Mouse (Mus musculus): Measurements from ENCODE around the gene Pdxp.

Gene Pdxp

DNA sequence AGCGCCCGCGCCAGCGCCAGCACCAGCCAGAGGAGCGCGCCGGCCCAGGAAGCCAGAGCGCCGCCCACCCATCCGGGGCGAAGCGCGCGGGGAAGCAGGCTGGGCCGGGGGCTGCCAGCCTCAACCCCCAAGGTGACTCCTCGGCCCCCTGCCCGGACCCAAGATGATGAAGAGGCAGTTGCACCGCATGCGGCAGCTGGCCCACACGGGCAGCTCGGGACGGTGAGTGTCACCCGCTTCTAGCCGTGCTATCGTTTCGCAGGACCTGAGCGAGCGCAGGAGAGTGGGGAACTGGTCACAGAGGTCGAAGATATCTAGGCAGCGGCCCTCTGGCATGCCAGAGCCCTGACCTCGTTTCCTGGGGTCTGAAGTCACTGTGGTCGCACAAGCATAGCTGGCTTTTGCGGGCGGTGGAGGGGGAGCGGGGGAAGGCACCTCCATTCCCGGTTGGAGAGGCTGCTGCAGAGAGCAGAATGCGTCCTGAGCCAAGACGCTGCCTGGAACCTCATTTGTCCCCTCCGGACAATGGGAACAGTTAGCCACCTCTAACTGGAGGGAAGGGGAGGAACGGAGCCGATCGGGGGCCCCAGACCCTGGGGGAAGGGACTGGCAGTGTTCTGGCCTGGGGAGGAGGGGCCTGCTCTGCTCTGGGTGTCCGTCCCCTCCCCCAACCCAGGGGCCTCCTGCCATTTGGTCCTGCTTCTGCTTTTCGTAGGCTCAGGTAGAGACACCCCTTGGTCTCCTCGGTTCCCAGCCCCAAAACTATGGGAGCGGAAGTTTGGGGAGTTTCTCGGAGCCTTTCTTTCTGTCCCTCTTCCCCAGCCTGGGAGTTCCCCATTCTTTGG lies 13.8 kb upstream of the Pdxp start, which contains the start of gene Sh3bp1:
Sh3bp1 (plus strand) TSS at position 29 of the 845 bp plus-strand sequence.
- DNase-seq (ENCODE audit: low read depth): peak; percentile 51

DNA sequence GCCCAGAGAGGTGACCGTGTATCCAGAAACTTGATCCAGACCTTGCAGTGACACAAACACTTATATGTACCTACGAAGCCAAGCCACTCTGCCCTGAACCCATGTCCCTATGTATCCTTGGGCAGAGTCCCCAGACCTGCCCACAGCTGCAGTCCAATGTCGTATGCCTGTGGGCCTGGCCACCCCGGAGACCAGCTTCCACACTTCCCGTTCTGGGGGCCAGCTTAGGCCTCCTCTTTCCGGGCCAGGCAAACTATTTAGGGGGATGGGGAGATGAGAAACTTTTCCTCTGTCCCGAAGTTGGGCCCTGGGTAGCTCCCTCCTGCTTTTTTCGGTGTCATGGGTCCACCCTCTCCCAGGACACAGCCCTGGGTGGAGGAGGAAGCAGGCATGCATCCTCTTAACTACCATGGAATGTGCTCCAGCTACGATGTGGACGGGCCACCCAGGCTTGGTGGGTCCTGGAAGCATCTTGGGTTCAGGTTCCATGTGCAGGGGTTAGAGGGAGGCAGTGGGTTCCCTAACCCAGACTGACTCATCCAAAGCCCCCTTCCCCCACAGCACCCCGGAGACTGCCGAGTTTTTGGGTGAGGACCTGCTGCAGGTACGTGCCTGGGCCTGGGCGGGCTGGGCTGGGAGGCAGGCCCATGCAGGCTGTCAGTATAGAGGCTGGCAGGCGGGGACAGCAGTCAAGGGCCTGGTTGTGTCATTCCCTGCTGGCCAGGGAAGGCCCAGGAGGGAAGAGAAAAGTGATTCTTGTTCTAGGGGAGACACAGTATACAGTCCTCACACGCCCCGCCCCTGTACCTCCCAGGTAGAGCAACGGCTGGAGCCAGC lies 12.9 kb upstream of the Pdxp start:
- no peak for DNase-seq (ENCODE audit: low read depth)

- DNase-seq (ENCODE audit: low read depth): no peak
Measured at GRCm38 (mm10) chr15:78901422-78901789, 12.3 kb upstream of the Pdxp start.

- DNase-seq (ENCODE audit: low read depth): peak; percentile 82
Measured at GRCm38 (mm10) chr15:78903243-78903642, 10.5 kb upstream of the Pdxp start.

DNA sequence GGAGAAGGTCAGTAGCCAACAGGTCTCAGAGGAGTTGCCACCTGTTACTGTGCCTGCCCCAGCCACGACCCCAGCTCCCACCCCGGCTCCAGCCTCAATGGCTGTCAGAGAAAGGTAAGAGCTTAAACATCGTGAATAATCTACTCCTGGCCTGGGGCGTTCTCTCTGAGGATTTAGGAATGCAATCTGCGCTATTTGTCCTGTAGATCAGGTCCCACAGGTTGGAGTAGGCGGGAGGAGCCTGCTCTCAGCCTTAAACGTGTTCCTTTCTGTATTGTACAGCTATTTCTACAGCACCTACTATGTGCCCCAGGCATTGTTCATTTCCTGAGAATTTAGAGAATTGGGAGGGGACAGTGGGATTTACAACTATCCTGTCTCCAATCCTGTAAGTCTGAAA lies 5.3 kb upstream of the Pdxp start:
- no peak for DNase-seq (ENCODE audit: low read depth)

DNA sequence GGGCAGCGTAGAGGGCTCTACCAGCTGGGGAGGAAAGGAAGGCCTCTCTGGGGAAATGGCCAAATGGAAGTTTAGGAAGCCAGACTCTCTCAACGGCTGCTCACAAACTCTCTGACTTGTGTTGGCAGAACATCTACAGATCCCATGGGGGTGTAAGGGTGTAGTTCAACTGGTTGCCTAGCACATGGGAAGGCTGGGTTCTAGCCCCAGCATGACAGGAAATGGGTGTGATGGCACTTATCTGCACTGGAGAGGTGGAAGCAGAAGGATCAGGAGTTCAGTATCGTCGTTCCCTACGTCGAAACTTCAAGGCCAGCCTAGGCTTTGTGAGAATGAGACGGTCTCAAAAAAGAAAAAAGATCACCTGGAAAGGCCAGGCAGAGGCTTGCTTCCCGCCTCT lies 4.7 kb upstream of the Pdxp start:
- no peak for DNase-seq (ENCODE audit: low read depth)

DNA sequence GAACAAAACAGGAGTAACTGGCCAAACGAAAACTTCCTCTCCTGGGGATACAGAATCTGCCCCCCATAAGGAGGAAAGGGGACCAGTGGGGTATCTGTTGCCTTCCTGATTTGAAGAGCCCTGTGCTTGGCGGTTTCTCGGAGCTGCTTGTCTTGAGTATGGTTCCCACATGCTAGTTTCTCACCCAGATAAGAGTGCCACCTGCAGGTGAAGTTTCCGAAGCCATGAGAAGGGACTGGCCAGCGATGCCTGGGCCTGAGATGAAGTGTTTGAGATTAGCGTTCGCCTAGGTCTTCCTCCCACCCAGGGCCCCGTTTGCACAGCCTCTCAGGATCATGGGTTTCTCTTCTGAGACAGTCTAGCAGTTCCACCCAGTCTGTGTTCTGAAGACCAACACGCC lies 1.7 kb upstream of the Pdxp start:
- DNase-seq (ENCODE audit: low read depth): peak; percentile 68

GRCm38 (mm10) chr15:78914091-78914822 lies 538 bp downstream of the Pdxp start:
- no peak for DNase-seq (ENCODE audit: low read depth)

DNA sequence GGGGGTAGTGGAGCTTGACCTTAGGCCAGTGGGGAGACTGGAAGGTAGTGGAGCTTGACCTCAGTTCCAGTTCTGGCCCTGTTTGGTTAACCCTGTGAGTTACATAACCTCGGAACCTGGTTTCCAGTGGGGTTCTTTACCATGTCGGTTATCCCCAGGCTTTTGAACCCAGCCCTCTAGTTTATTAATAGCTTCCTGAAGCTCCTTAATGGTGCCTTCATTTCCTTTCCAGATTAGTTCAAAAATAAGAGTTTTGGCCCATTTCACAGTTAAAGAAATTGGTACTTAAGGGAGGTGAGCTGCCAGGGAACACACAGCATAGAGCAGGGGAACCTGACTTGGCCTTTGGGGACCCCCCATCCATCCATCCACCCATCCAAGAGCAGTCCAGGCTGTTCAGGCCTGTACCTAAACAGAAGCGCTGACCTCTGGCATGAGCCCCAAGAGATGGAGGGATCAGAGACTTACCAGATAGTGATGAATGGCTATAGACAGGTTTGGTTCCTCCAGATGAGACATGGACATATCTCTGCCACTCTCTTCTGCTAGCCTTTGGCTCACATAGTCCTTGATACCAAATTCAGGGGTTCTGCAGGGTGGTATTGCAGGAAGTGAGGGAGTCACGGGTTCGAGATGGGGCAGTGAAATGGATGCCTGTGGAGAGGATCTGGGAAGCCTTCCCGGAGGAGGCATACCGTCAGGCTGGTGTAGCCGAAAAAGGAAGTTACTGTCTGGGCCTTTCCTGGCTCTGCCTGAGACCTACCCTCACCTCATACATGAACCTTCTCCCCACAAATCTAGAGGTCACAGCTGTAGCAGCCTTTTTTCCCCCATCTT lies 1.3 kb downstream of the Pdxp start:
- DNase-seq (ENCODE audit: low read depth): no peak

GRCm38 (mm10) chr15:78915660-78916017 lies 1.9 kb downstream of the Pdxp start:
- DNase-seq (ENCODE audit: low read depth): peak; percentile 90

- DNase-seq (ENCODE audit: low read depth): no peak
Measured at GRCm38 (mm10) chr15:78916052-78916826, 2.5 kb downstream of the Pdxp start.

DNA sequence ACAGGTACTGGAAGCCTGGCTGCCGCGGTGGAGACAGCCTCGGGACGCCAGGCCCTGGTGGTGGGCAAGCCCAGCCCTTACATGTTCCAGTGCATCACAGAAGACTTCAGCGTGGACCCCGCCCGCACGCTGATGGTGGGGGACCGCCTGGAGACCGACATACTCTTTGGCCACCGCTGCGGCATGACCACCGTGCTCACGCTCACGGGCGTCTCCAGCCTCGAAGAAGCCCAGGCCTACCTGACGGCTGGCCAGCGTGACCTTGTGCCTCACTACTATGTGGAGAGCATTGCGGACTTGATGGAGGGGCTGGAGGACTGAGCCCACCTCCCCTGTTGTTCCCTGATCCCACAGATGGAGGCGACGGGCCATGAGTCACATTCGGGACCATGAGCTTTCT lies 4.4 kb downstream of the Pdxp start:
- no peak for DNase-seq (ENCODE audit: low read depth)

DNA sequence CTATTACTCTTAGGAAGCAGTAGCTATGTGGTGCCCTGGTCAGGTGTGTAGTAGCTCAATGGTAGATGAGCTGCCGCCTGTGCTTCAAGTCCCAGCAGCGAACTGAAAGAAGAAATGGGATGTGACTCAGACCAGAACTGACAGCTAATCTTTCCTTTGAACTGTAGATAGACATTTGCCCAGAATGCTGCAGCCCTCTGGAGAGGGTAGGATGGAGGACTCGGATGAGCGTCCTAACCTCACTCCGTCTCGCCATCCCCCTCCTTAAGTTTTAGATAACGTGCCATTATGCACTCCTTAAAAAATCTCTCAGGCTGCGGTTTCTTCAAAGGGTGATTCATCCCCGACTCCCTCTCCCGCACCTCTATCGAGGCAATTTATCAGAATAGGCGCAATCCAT lies 6.2 kb downstream of the Pdxp start:
- DNase-seq (ENCODE audit: low read depth): no peak

DNA sequence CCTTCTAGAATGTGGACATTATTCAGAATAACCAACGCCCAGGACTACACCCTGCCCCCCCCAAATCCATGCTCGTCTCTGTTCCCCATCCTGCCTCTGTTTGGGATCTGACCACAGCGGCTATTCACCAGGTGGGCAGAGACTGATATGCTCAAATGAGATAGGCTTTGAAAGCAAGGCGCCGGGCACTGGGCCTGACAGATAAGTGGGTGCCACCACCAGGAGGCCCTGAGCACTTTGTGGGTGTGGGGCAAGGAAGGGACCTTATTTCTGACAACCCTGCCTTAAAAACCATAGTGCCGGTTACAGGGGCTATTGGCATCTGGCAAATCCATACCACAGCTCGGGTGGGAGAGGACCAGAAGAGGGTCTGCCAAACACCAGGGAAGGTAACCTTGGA lies 9.0 kb downstream of the Pdxp start:
- no peak for DNase-seq (ENCODE audit: low read depth)

DNA sequence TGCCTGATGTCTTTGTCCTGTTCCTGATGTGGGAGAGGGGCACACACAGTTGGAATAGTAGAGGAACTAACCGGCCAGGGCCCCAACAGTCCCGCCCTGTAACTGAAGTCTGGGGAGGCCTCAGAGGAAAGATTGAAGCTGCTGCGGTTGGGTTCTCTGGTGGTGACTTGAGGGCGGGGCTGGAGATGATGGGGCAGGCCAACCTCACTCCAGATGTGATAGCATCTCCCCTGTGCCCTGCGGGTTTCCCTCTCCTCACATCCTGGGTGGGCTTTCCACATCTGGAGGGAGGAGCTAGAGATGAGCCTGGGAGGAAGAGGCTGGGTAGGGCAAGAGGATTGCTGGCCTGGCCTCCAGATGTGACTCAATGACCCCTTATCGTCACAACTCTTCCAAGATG lies 9.9 kb downstream of the Pdxp start:
- peak; percentile 93 for DNase-seq (ENCODE audit: low read depth)

DNA sequence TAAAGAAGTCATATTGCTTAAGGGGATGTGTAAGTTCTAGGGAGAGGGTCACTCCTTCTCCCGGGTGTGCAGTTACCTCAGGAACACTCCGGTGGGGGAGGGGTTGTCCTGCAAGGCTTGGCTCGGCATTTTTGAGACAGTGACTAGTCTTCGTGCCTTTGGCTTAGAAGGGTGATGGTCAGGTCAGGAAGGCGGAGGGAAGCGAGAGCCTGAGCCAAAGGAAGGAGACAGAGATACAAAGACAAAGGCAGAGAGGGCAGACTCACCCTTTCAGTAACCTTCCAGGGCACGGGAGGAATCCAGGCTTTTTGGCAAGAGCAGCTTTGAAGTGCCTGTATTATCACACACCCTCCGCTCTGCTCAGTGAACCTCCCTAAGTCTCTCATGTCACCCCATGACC lies 11.4 kb downstream of the Pdxp start:
- no peak for DNase-seq (ENCODE audit: low read depth)

- peak; percentile 96 for DNase-seq (ENCODE audit: low read depth)
Measured at GRCm38 (mm10) chr15:78926021-78926919, 12.6 kb downstream of the Pdxp start, which contains the start of gene Lgals1. Gene Lgals1 (plus strand): TSS chr15:78926725.

GRCm38 (mm10) chr15:78927021-78927787 lies 13.5 kb downstream of the Pdxp start:
- DNase-seq (ENCODE audit: low read depth): peak; percentile 65

Data from 416B (cell line).